Mouse (Mus musculus): ENCODE results near the gene Batf. TPM values are rescaled to one million over a fixed set of nuclear protein-coding genes. Genes with fewer than 3 reads are reported as not detected.
"Not testable (repeated sequence)": the region's sequence is repeated elsewhere in the genome, so short reads cannot be mapped to it uniquely, and the experiment has no call there.

The Batf gene
- polyA plus RNA-seq, 1 experiment from 2014 or later: 4.3 TPM

DNA sequence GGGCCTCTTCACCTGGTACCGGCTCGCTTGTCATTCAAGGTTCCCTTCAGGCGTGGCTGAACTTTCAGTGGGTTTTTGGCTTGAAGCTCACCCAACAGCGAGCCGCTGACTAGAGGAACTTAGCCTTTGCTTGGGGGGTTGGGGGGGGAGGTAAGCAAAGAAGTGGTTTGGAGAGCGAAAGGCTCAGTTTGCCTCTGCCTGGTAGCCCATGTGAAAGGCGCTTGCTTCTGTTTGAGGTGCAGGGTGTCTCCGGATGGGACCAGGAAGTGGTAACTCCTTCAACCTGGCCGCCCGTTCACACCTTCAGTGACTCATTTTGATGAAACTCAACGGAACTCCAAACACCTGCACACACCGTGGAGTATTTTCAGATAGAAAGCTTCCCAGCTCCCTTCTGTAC is 25.6 kb upstream of the Batf start:
- Histone ChIP-seq H3K4me2 (no peak overlapping the region), H3K27ac (no peak overlapping the region), H3K36me3 (no peaks in the 10 kb centered on the region), H3K9me3 (replicated peaks) (no peaks in the 10 kb centered on the region), H3K27me3 (no peaks in the 10 kb centered on the region), H3K9ac (no peak overlapping the region), H3K4me1 (replicated peaks) (no peaks in the 10 kb centered on the region), H3K4me3 (replicated peaks) (no peak overlapping the region)
- WGBS (ENCODE audit: insufficient replicate concordance): 60% methylated on average over 12 of the region's 12 CpGs
- no peak for DNase-seq
- ATAC-seq (ENCODE audit: low read depth): no peak

DNA sequence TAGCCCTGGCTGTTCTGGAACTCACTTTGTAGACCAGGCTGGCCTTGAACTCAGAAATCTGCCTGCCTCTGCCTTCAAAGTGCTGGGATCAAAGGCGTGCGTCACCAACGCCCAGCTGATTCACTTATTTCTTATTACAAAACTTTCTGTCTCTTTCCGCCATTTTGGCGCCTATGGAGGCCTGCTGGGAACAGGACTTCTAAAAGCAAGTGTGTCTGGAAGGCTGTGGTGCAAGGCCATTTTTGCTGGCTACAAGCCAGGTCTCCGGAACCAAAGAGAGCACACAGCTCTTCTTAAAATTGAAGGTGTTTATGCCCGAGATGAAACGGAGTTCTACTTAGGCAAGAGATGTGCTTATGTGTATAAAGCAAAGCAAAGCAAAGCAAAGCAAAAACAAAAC is 24.2 kb upstream of the Batf start:
- H3K4me3 ChIP-seq (replicated peaks); H3K9me3 ChIP-seq (replicated peaks); H3K4me1 ChIP-seq (replicated peaks); H3K36me3 ChIP-seq; H3K27me3 ChIP-seq; ATAC-seq (ENCODE audit: low read depth); DNase-seq; H3K9ac ChIP-seq; H3K4me2 ChIP-seq; H3K27ac ChIP-seq: not testable (repeated sequence)
- whole genome bisulfite sequencing (ENCODE audit: insufficient replicate concordance): 69% methylated on average over 8 of the region's 8 CpGs

DNA sequence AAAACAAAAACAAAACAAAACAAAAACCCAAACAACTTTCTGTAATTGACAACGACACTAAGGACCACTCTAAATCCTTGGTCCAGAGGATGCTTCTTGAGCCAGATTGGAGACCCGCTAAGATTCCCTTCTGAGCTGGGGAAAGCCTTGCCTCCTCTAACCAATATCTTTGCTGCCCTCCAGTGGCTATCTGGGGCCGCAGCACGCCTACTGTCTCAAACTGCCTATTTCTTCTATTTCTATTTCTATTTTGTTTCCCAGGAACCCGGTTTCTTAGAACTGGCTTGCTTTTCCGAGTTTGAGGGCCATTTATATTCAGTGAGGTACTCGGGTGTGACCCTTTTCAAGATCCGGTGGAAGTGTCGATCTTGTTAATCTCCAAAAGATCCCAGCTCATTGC is 23.6 kb upstream of the Batf start:
- H3K27ac ChIP-seq: no peak overlapping the region
- H3K9ac ChIP-seq: no peak overlapping the region
- no peaks in the 10 kb centered on the region for H3K27me3 ChIP-seq
- 7% methylated on average over 9 of the region's 9 CpGs for WGBS (ENCODE audit: insufficient replicate concordance)
- ATAC-seq (ENCODE audit: low read depth): no peak
- no peaks in the 10 kb centered on the region for H3K9me3 ChIP-seq (replicated peaks)
- peak; percentile 16 for DNase-seq
- H3K4me1 ChIP-seq (replicated peaks): no peaks in the 10 kb centered on the region; the same call in 1 of the 2 replicates
- H3K4me3 ChIP-seq (replicated peaks): no peak overlapping the region
- no peak overlapping the region for H3K4me2 ChIP-seq
- no peaks in the 10 kb centered on the region for H3K36me3 ChIP-seq

DNA sequence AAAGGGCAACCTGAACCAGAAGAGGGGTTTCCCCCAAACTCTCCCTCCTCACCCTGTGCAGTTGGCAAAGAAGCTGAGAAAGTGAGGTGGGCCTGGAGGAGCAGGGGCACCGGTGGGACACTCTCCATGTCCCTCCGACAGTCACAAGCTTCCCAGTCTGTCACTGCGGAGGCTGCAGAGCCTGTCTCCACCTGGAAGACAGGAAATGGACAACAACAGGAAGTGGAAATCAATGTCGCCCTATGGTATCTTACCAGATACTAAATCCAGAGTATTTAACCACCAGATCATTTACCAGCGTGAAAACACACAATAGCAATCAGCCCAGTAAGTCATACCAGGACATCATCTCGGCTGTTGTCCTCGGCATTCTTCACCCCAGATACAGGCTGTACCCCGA is 20.4 kb upstream of the Batf start:
- Histone ChIP-seq H3K4me2 (no peak overlapping the region), H3K36me3 (no peaks in the 10 kb centered on the region), H3K4me1 (replicated peaks) (no peaks in the 10 kb centered on the region; the same call in 1 of the 2 replicates), H3K9me3 (replicated peaks) (no peaks in the 10 kb centered on the region), H3K4me3 (replicated peaks) (no peak overlapping the region), H3K27ac (no peak overlapping the region), H3K9ac (no peak overlapping the region), H3K27me3 (no peaks in the 10 kb centered on the region)
- 62% methylated on average over 8 of the region's 8 CpGs for WGBS (ENCODE audit: insufficient replicate concordance)
- no peak for ATAC-seq (ENCODE audit: low read depth)
- no peak for DNase-seq

DNA sequence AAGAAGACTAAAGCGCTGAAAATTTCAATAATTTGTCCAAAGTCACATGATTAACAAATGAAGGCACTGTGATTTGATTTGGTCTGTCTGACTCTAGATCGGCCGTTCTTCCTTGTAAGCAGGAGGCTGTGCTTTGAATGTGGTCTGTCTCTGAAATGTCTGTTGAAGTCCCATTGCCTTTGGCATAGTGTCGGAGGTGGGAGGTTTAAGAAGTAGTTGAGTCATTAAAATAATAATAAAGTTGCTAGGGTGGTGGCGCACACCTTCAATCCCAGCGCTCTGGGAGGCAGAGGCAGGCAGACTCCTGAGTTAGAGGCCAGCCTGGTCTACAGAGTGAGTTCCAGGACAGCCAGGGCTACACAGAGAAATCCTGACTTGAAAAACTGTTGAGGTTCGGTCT is 19.4 kb upstream of the Batf start:
- H3K27me3 ChIP-seq: no peaks in the 10 kb centered on the region
- DNase-seq (no peak), ATAC-seq (ENCODE audit: low read depth) (no peak)
- WGBS (ENCODE audit: insufficient replicate concordance): 80% methylated on average over 7 of the region's 7 CpGs
- no peak overlapping the region for H3K4me3 ChIP-seq (replicated peaks)
- H3K4me1 ChIP-seq (replicated peaks): no peaks in the 10 kb centered on the region; the same call in 1 of the 2 replicates
- H3K27ac ChIP-seq: no peak overlapping the region
- no peaks in the 10 kb centered on the region for H3K36me3 ChIP-seq
- H3K9me3 ChIP-seq (replicated peaks): no peaks in the 10 kb centered on the region
- no peak overlapping the region for H3K9ac ChIP-seq
- H3K4me2 ChIP-seq: no peak overlapping the region

DNA sequence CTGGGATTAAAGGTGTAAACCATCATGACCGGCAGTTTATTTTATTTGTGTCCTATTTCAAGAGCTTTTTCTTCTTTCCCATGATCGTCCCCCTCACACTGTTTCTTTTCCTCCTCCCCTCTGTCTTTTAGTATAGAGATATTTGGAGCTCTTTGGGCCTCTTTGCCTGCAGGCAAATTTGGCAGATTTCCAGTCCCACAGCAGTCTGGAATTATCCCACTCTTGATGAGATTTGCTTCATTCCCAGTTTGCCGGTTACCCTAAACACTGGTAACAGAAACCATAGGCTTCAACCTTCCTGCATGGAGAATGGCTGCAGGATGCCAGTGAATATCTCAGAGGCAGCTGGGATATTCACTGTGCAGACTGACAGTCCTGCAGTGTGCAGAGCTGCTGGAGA is 17.8 kb upstream of the Batf start:
- Histone ChIP-seq H3K9ac (no peak overlapping the region), H3K4me1 (replicated peaks) (no peaks in the 10 kb centered on the region; the same call in 1 of the 2 replicates), H3K27ac (no peak overlapping the region), H3K27me3 (no peaks in the 10 kb centered on the region), H3K36me3 (no peaks in the 10 kb centered on the region), H3K4me3 (replicated peaks) (no peak overlapping the region), H3K9me3 (replicated peaks) (no peaks in the 10 kb centered on the region), H3K4me2 (no peak overlapping the region)
- WGBS (ENCODE audit: insufficient replicate concordance): 56% methylated on average over 3 of the region's 3 CpGs
- no peak for ATAC-seq (ENCODE audit: low read depth)
- no peak for DNase-seq

DNA sequence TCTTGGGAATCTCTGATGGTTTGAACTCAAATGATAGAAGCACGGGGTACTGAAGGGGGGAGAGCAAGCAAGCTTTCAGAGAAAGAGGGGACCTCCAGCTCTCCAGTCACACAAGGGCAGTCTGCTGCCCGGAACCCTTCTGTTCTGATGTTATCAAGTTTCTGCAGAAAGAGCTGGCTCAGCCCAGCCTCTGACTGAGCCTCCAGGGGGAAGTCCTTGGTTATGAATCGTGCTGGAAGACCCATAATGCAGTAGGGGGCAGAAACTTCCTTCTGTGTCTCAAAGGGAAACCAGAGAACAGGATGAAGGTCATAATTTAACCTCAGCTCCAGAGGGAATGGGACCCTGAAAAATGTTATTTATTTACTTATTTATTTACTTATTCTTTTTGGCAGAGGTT is 16.4 kb upstream of the Batf start:
- no peaks in the 10 kb centered on the region for H3K27me3 ChIP-seq
- H3K9ac ChIP-seq: no peak overlapping the region
- ATAC-seq (ENCODE audit: low read depth) (no peak), DNase-seq (no peak)
- no peak overlapping the region for H3K4me2 ChIP-seq
- 16% methylated on average over 3 of the region's 3 CpGs for WGBS (ENCODE audit: insufficient replicate concordance)
- no peak overlapping the region for H3K27ac ChIP-seq
- H3K4me3 ChIP-seq (replicated peaks): no peak overlapping the region
- H3K4me1 ChIP-seq (replicated peaks): no peaks in the 10 kb centered on the region; the same call in 1 of the 2 replicates
- H3K9me3 ChIP-seq (replicated peaks): no peaks in the 10 kb centered on the region
- H3K36me3 ChIP-seq: no peaks in the 10 kb centered on the region

DNA sequence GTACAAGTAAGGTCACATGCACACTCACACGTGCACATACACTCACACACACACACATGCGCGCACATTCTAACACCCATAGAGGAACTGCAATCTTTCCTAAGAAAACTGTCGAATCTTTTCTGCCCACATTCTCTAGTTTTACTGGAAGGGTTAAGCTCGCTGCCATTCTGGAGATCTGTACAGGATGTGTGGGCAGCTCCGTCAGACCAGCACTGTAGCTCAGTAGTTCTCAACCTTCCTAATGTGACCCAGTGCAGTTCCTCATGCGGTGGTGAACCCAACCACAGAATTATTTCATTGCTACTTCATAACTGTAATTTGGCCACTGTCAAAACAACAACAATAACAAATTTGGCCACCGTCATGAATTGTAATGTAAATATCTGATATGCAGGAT is 12.6 kb upstream of the Batf start:
- H3K27me3 ChIP-seq: no peaks in the 10 kb centered on the region
- no peak overlapping the region for H3K4me2 ChIP-seq
- H3K36me3 ChIP-seq: no peaks in the 10 kb centered on the region
- ATAC-seq (ENCODE audit: low read depth) (no peak), DNase-seq (no peak)
- H3K9ac ChIP-seq: no peak overlapping the region
- no peak overlapping the region for H3K27ac ChIP-seq
- no peak overlapping the region for H3K4me3 ChIP-seq (replicated peaks)
- H3K4me1 ChIP-seq (replicated peaks): no peaks in the 10 kb centered on the region
- 59% methylated on average over 8 of the region's 8 CpGs for WGBS (ENCODE audit: insufficient replicate concordance)
- H3K9me3 ChIP-seq (replicated peaks): no peaks in the 10 kb centered on the region

DNA sequence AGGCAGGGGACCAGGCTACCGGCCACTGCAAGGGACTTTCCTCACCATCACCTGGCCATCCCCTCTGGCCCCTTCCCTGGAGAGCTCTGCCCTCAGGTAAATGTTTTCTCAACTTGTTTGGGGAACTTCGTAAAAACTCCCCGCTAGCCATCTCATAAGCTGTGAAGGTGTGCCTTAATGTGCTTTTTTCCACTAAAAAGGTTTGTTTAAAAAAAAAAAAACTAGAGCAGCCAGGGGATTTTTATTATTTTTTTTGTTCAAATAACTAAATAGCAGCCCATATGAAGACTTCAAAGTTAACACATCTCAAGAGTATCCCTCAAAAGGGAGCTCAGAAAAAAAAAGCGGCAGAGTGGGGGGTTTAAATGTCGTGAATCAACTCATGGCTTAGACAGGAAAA is 7.4 kb upstream of the Batf start:
- H3K4me3 ChIP-seq (replicated peaks): no peak overlapping the region
- no peaks in the 10 kb centered on the region for H3K36me3 ChIP-seq
- H3K9ac ChIP-seq: no peak overlapping the region
- no peak overlapping the region for H3K27ac ChIP-seq
- DNase-seq (no peak), ATAC-seq (ENCODE audit: low read depth) (no peak)
- no peaks in the 10 kb centered on the region for H3K9me3 ChIP-seq (replicated peaks)
- H3K4me2 ChIP-seq: no peak overlapping the region
- no peaks in the 10 kb centered on the region for H3K4me1 ChIP-seq (replicated peaks)
- WGBS (ENCODE audit: insufficient replicate concordance): 71% methylated on average over 5 of the region's 5 CpGs
- H3K27me3 ChIP-seq: no peaks in the 10 kb centered on the region

DNA sequence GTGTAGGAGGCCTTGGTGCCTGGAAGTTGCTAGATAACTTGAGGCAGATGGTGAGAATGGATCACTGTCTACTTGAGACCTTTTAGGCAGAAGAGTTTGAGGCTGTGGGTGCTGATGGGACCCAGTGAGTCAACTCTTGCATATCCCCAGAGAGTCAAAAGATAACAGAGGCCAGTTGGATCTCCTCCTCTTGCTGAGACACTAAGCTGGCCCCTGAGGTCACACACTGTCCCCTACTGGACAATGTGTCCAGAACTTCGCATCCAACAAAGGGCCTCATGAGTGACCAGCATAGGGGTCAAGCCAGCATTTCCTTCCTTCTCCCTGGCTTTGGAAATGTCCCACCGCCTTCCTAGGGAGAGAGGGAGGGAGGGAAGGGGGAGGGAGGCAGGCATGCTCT is 6.7 kb upstream of the Batf start:
- 40% methylated on average over 2 of the region's 2 CpGs for WGBS (ENCODE audit: insufficient replicate concordance)
- Histone ChIP-seq H3K9me3 (replicated peaks) (no peaks in the 10 kb centered on the region), H3K36me3 (no peaks in the 10 kb centered on the region), H3K27me3 (no peaks in the 10 kb centered on the region), H3K4me1 (replicated peaks) (no peaks in the 10 kb centered on the region), H3K27ac (no peak overlapping the region), H3K4me3 (replicated peaks) (no peak overlapping the region), H3K9ac (no peak overlapping the region), H3K4me2 (no peak overlapping the region)
- no peak for DNase-seq
- ATAC-seq (ENCODE audit: low read depth): no peak

DNA sequence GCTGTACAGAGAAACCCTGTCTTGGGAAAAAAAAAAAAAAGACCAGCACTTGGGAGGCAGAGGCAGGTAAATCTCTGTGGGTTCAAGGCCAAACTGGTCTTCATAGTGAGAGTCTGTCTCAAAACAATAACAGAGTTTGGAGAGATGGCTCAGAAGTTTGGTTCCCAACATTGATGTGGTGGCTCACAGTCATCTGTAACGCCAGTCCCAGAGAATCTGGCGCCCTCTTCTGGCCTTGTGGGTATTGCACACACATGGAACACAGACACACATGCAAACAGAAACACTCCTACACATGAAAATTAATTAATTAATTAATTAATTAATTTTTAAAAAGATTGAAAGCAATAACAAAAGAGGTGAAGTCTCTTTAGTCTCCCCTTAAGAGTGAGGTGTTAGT is 4.1 kb upstream of the Batf start:
- H3K4me1 ChIP-seq (replicated peaks): peaks cover 9% of the 10 kb centered on the region
- WGBS (ENCODE audit: insufficient replicate concordance): 31% methylated on average over 2 of the region's 2 CpGs
- no peaks in the 10 kb centered on the region for H3K9me3 ChIP-seq (replicated peaks)
- no peak overlapping the region for H3K4me2 ChIP-seq
- H3K9ac ChIP-seq: no peak overlapping the region
- H3K27ac ChIP-seq: no peak overlapping the region
- no peak for ATAC-seq (ENCODE audit: low read depth)
- no peaks in the 10 kb centered on the region for H3K36me3 ChIP-seq
- H3K4me3 ChIP-seq (replicated peaks): no peak overlapping the region
- no peaks in the 10 kb centered on the region for H3K27me3 ChIP-seq
- no peak for DNase-seq

DNA sequence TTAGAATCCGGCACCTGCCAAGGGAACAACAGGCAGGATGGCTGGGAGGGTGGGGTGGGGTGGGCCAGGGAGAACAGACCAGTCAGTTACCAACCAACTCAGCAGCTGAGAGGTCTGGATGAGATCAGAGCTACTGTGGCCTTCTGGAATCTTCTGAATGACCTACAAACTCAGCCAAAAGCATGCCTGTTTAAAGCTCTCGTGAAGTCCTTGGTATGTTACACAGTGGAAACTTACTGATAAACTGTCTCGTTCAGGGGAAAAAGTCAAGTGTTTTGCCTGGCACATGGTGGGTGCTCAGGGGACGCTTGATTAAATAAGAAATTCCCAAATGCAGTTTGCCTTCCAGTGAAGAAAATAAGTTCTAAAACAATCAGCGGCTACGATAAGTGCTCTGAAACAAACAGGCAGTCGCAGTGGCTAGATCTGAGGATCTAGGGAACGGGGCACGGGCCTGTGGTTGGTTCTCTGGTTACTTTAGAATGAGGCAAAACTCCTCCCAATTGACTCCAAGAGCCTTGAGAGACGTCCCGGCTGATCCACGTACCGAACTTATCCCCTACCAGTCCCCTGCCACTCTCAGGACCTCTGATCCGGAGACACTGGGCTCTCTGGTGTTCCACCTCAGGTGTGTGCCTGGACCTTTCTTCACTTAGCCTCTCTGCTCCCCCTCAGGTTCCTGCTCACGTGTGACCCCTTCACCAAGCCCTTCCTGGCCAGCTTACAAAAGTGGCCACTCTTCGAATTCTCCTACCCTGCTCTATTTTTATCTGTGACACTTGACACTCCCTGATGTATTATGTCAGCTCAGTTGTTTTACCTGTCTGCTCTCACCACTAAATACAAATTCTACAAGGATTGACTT is 1.8 kb upstream of the Batf start:
- no peak overlapping the region for H3K27ac ChIP-seq
- H3K9ac ChIP-seq: no peak overlapping the region
- no peak overlapping the region for H3K4me3 ChIP-seq (replicated peaks)
- 70% methylated on average over 16 of the region's 16 CpGs for WGBS (ENCODE audit: insufficient replicate concordance)
- H3K4me2 ChIP-seq: no peak overlapping the region
- no peaks in the 10 kb centered on the region for H3K36me3 ChIP-seq
- DNase-seq: no peak
- H3K9me3 ChIP-seq (replicated peaks): no peaks in the 10 kb centered on the region
- no peaks in the 10 kb centered on the region for H3K27me3 ChIP-seq
- peaks cover 11% of the 10 kb centered on the region for H3K4me1 ChIP-seq (replicated peaks)
- ATAC-seq (ENCODE audit: low read depth): no peak

All from liver, embryonic 13.5 days (tissue).